ENCODE assay signal across 19 mouse cellular contexts in the genomic region with DNA sequence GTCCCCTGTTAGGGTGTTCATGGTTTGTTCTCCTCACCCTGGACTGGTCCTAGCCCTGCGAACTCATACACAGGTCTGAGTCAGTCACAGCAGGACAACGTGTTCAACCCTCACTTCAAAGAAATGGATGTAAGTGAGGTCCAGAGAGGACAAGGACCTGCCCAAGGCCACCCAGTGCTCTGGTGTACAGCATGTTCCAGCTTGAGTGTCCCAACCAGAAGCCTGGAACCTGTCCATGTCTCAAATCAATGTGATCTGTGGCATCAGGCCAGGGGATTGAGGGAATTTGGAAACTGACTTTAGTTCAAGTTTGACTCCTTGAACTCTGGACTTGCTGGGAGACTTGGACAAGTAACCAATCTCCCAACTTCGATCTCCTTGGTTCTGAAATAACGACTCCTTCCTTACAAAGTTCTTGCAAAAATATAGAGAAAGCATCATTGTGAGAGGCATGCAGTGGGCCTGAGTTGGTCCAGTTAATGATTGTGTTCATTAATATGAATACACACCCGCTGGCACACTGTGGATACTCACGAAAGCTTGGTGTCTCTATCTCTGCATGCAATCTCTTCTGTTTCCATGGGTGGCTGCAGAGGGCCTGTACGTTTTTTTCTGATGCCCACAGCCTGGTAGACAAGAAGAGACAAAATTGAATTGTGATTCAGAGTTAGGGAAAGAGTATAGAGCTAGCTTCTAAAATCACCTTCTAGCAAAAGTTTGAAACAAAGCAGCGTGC. TPM values are rescaled to one million over a fixed set of nuclear protein-coding genes. Genes with fewer than 3 reads are reported as not detected.
A peak's percentile ranks its signal among the peaks of the same experiment; 100 is the strongest.
DNase-seq lines count a peak whose midpoint lies in the region; ATAC-seq lines count a peak whose summit lies in the region.
"Had no signal": no experiment of that assay in that cellular context is flagged by ENCODE, and none has a peak within 500 bp of the region (broad histone marks: within the 10 kb centered on the region; RNA-seq: fewer than 3 reads in every experiment).

No protein-coding gene starts in this region.

- no peak for ATAC-seq in limb, embryonic 13.5 days (ENCODE audit: low FRiP score, low read depth)

- H3K27ac ChIP-seq in limb, embryonic 13.5 days = peak overlapping the region; percentile 61; the same call in 1 of the 2 replicates
- no peak overlapping the region for H3K27ac ChIP-seq in limb, embryonic 10.5 days
- H3K27ac ChIP-seq: embryonic facial prominence, embryonic 12.5 days; forebrain, embryonic 10.5 days; limb, embryonic 12.5 days; lung, embryonic 15.5 days; midbrain, embryonic 12.5 days had no signal

- H3K9me3 ChIP-seq in limb, embryonic 13.5 days = no peaks in the 10 kb centered on the region
- no peaks in the 10 kb centered on the region for H3K9me3 ChIP-seq in limb, embryonic 10.5 days (replicated peaks)
- H3K9me3 ChIP-seq: embryonic facial prominence, embryonic 12.5 days; forebrain, embryonic 10.5 days; limb, embryonic 12.5 days; lung, embryonic 15.5 days; midbrain, embryonic 12.5 days had no signal

- DNase-seq in limb, embryonic 10.5 days (ENCODE audit: low spot score) = no peak
- peak; percentile 31 for DNase-seq in NIH3T3 (ENCODE audit: low read depth)
- DNase-seq in adrenal gland, adult 18-20 months (ENCODE audit: low spot score in 2 of 2) = peak; percentile 54 to 62
- peak; percentile 89 for DNase-seq in fat pad, adult 2 months (ENCODE audit: extremely low read depth, low read depth, low spot score)
- no peak for DNase-seq in layer of hippocampus, postnatal 10 days (ENCODE audit: low spot score in 2 of 2)
- DNase-seq in gastrocnemius, postnatal 25 days = no peak
- DNase-seq: cerebellum, adult 11-12 months had no signal

- H3K4me3 ChIP-seq in limb, embryonic 13.5 days = no peak overlapping the region
- H3K4me3 ChIP-seq in limb, embryonic 10.5 days = no peak overlapping the region
- H3K4me3 ChIP-seq: embryonic facial prominence, embryonic 12.5 days; forebrain, embryonic 10.5 days; limb, embryonic 12.5 days; lung, embryonic 15.5 days; midbrain, embryonic 12.5 days had no signal

- H3K4me1 ChIP-seq in limb, embryonic 13.5 days = peaks cover 20% of the 10 kb centered on the region
- peaks cover 5% of the 10 kb centered on the region; the same call in 1 of the 2 replicates for H3K4me1 ChIP-seq in limb, embryonic 10.5 days

- no peak overlapping the region for H3K4me2 ChIP-seq in limb, embryonic 13.5 days (replicated peaks)
- H3K4me2 ChIP-seq: embryonic facial prominence, embryonic 12.5 days; limb, embryonic 12.5 days; lung, embryonic 15.5 days; midbrain, embryonic 12.5 days had no signal

- H3K27me3 ChIP-seq in limb, embryonic 13.5 days = no peaks in the 10 kb centered on the region
- H3K27me3 ChIP-seq in limb, embryonic 10.5 days (ENCODE audit: low read depth, poor library complexity, severe bottlenecking) = no peaks in the 10 kb centered on the region
- H3K27me3 ChIP-seq: embryonic facial prominence, embryonic 12.5 days; limb, embryonic 12.5 days; lung, embryonic 15.5 days; midbrain, embryonic 12.5 days had no signal

- H3K36me3 ChIP-seq in limb, embryonic 13.5 days = no peaks in the 10 kb centered on the region
- no peaks in the 10 kb centered on the region for H3K36me3 ChIP-seq in limb, embryonic 10.5 days
- H3K36me3 ChIP-seq: embryonic facial prominence, embryonic 12.5 days; forebrain, embryonic 10.5 days; limb, embryonic 12.5 days; lung, embryonic 15.5 days; midbrain, embryonic 12.5 days had no signal

- WGBS in limb, embryonic 13.5 days = 90% methylated on average over 8 of the region's 8 CpGs
- 88% methylated on average over 8 of the region's 8 CpGs for WGBS in limb, embryonic 10.5 days

- H3K9ac ChIP-seq in limb, embryonic 13.5 days = no peak overlapping the region
- H3K9ac ChIP-seq: embryonic facial prominence, embryonic 12.5 days; limb, embryonic 12.5 days; lung, embryonic 15.5 days; midbrain, embryonic 12.5 days had no signal

RNA-seq across cellular contexts. Expression of gene Tsku, which starts 31.5 kb away (rescaled TPM):
- polyA plus RNA-seq in limb, embryonic 13.5 days (2015; fragmentation: Nextera tagmentation; extraction: Ambion mirVana) = 22.4 and 23.1 TPM in 2 replicates
- 9.5 and 11.2 TPM in 2 replicates for polyA plus RNA-seq in limb, embryonic 10.5 days (2016; fragmentation: Nextera tagmentation; extraction: Ambion mirVana)
- 10 to 100 TPM; 16.7 to 16.9 TPM for total RNA-seq in adrenal gland, adult 18-20 months (2021)
- 1 to 10 TPM; 6.3 to 7.1 TPM for total RNA-seq in layer of hippocampus, postnatal 10 days (2021)
- 1 to 10 TPM; 1.3 to 1.6 TPM for total RNA-seq in gastrocnemius, postnatal 25 days (2021)
- total RNA-seq: common myeloid progenitor, adult 5-6 weeks had no signal

RNA-seq across cellular contexts. Expression of gene Gucy2d, which starts 47.6 kb away (rescaled TPM):
- not detected in 2 replicates for polyA plus RNA-seq in limb, embryonic 13.5 days (2015; fragmentation: Nextera tagmentation; extraction: Ambion mirVana)
- polyA plus RNA-seq in limb, embryonic 10.5 days (2016; fragmentation: Nextera tagmentation; extraction: Ambion mirVana) = 0.05 TPM in 1 of 2 replicates, not detected in the other
- not detected for total RNA-seq in adrenal gland, adult 18-20 months (2021)
- total RNA-seq in layer of hippocampus, postnatal 10 days (2021) = not detected
- under 1 TPM in 1 of 2 experiments, not detected in 1; 0.15 TPM for total RNA-seq in gastrocnemius, postnatal 25 days (2021)
- total RNA-seq: common myeloid progenitor, adult 5-6 weeks; ES-E14; left cerebral cortex, adult 18-20 months had no signal
- polyA plus RNA-seq: forebrain, embryonic 10.5 days; heart, embryonic 14.5 days; hindbrain, embryonic 11.5 days; intestine, embryonic 14.5 days; lung, embryonic 15.5 days; midbrain, embryonic 12.5 days had no signal

Comparison
In these comparisons a context has a peak if more than half of its experiments do, and no peak if none do; other contexts are left out.
1. DNase-seq: peak in NIH3T3 (single experiment), adrenal gland, adult 18-20 months (2 of 2) and fat pad, adult 2 months (single experiment); none in limb, embryonic 10.5 days (single experiment), layer of hippocampus, postnatal 10 days (0 of 2) and gastrocnemius, postnatal 25 days (single experiment).